Mouse (Mus musculus) heart, postnatal 0 days (tissue): Measurements from ENCODE around the gene Spata3.

Experiments
- CTCF ChIP-seq: IDR thresholded peaks from 2 replicates; pipeline ENCODE4 v1.5.1; 2016; ENCODE audit warnings: antibody characterized with exemption, control low read depth, low read depth
- EP300 ChIP-seq: IDR thresholded peaks from 2 replicates; pipeline ENCODE4 v1.6.1; 2016; ENCODE audit warnings: antibody characterized with exemption, low read depth

- no peak for TF ChIP-seq CTCF
- no peak for TF ChIP-seq EP300
Observed at GRCm38 (mm10) chr1:85988351-85988750, 28.3 kb upstream of the Spata3 start.
